Mouse (Mus musculus): ENCODE data around the gene Cyp2w1. TPM values are rescaled to one million over a fixed set of nuclear protein-coding genes. Genes with fewer than 3 reads are reported as not detected.

Cyp2w1 gene
- total RNA-seq, 2 experiments from 2014 or later, result not detected

GRCm38 (mm10) chr5:139359244-139359643 lies 6.8 kb downstream of the Cyp2w1 start:
- DNase-seq, result no peak
- intact Hi-C loops (cut with DNase I), result no loop called here

- DNase-seq, result no peak
- intact Hi-C loops (cut with DNase I), result loop anchor here (1.0 to 2.0 kb wide), 3 partner anchors 34 to 140 kb away; no protein-coding TSS in a partner anchor
Observed at GRCm38 (mm10) chr5:139363858-139364257, 11.4 kb downstream of the Cyp2w1 start.

GRCm38 (mm10) chr5:139364260-139364910 lies 12.0 kb downstream of the Cyp2w1 start:
- peak; percentile 91 to 95 for DNase-seq
- intact Hi-C loops (cut with DNase I), result loop anchor here (1.0 to 2.0 kb wide), 3 partner anchors 34 to 140 kb away; no protein-coding TSS in a partner anchor

GRCm38 (mm10) chr5:139364911-139365571 lies 12.6 kb downstream of the Cyp2w1 start:
- intact Hi-C loops (cut with DNase I), result loop anchor here (1.0 to 2.0 kb wide), 3 partner anchors 33 to 139 kb away; no protein-coding TSS in a partner anchor
- DNase-seq, result peak in 1 of 2 experiments; percentile 54

- intact Hi-C loops (cut with DNase I), result loop anchor here (2.0 kb wide), 1 partner anchor 101 kb away; no protein-coding TSS in a partner anchor
- no peak for DNase-seq
Observed at GRCm38 (mm10) chr5:139365827-139366226, 13.4 kb downstream of the Cyp2w1 start.

- no peak for DNase-seq
- intact Hi-C loops (cut with DNase I), result no loop called here
Observed at GRCm38 (mm10) chr5:139366484-139366883, 14.1 kb downstream of the Cyp2w1 start.

- intact Hi-C loops (cut with DNase I), result loop anchor here (2.0 kb wide), 1 partner anchor 15 kb away; no protein-coding TSS in a partner anchor
Observed at GRCm38 (mm10) chr5:139367884-139368458, 15.6 kb downstream of the Cyp2w1 start.

GRCm38 (mm10) chr5:139368638-139369320 lies 16.4 kb downstream of the Cyp2w1 start:
- intact Hi-C loops (cut with DNase I), result loop anchor here (2.0 kb wide), 1 partner anchor 14 kb away; no protein-coding TSS in a partner anchor
- DNase-seq, result no peak

More at GRCm38 (mm10) chr5:139367884-139368458, 15.6 kb downstream of the Cyp2w1 start:
- DNase-seq, result no peak

GRCm38 (mm10) chr5:139370336-139370735 lies 17.9 kb downstream of the Cyp2w1 start:
- DNase-seq, result no peak
- intact Hi-C loops (cut with DNase I), result no loop called here

GRCm38 (mm10) chr5:139371118-139371517 lies 18.7 kb downstream of the Cyp2w1 start:
- intact Hi-C loops (cut with DNase I), result no loop called here
- DNase-seq, result no peak

GRCm38 (mm10) chr5:139371631-139372401 lies 19.4 kb downstream of the Cyp2w1 start:
- DNase-seq, result peak; percentile 92 to 94
- intact Hi-C loops (cut with DNase I), result no loop called here

GRCm38 (mm10) chr5:139373126-139373525 lies 20.7 kb downstream of the Cyp2w1 start:
- DNase-seq, result no peak
- intact Hi-C loops (cut with DNase I), result no loop called here

GRCm38 (mm10) chr5:139373889-139374444 lies 21.6 kb downstream of the Cyp2w1 start:
- intact Hi-C loops (cut with DNase I), result no loop called here
- DNase-seq, result no peak

GRCm38 (mm10) chr5:139374841-139375240 lies 22.4 kb downstream of the Cyp2w1 start:
- DNase-seq, result no peak
- intact Hi-C loops (cut with DNase I), result no loop called here

- peak; percentile 76 to 78 for DNase-seq
- intact Hi-C loops (cut with DNase I), result no loop called here
Observed at GRCm38 (mm10) chr5:139377468-139378270, 25.3 kb downstream of the Cyp2w1 start, which contains the start of gene Gpr146. Gpr146 (plus strand) TSS chr5:139377697.

GRCm38 (mm10) chr5:139378271-139378556 lies 25.8 kb downstream of the Cyp2w1 start:
- intact Hi-C loops (cut with DNase I), result no loop called here
- no peak for DNase-seq

- intact Hi-C loops (cut with DNase I), result no loop called here
- DNase-seq, result peak; percentile 74 to 84
Observed at GRCm38 (mm10) chr5:139378986-139379629, 26.7 kb downstream of the Cyp2w1 start.

- DNase-seq, result no peak
- intact Hi-C loops (cut with DNase I), result no loop called here
Observed at GRCm38 (mm10) chr5:139379771-139380384, 27.5 kb downstream of the Cyp2w1 start.

All from heart, postnatal 14 days (tissue).